ENCODE assay signal across 19 mouse cellular contexts in genomic region chr3:60595606-60596005, GRCm38 (mm10).
"Had no signal": no experiment of that assay in that cellular context is flagged by ENCODE, and none has a peak within 500 bp of the region (broad histone marks: within the 10 kb centered on the region; RNA-seq: fewer than 3 reads in every experiment).

No protein-coding gene starts in this region.

- H3K9ac ChIP-seq: liver, embryonic 15.5 days; liver, postnatal 0 days; lung, embryonic 15.5 days; midbrain, embryonic 12.5 days; neural tube, embryonic 13.5 days; neural tube, embryonic 15.5 days had no signal

- DNase-seq: liver, postnatal 0 days; lung, adult 2 months; lung, postnatal 14 days; lung, postnatal 36 days; midbrain, embryonic 14.5 days; right cerebral cortex, postnatal 14 days; thymus, adult 18-20 months; thymus, postnatal 14 days; thymus, postnatal 36 days had no signal

- H3K4me1 ChIP-seq: midbrain, embryonic 12.5 days had no signal

- ATAC-seq: liver, postnatal 0 days; lung, postnatal 0 days; midbrain, embryonic 16.5 days had no signal

- H3K27ac ChIP-seq: liver, embryonic 15.5 days; lung, embryonic 15.5 days; macrophage; midbrain, embryonic 12.5 days; neural tube, embryonic 13.5 days; neural tube, embryonic 15.5 days had no signal

- H3K27me3 ChIP-seq: liver, embryonic 15.5 days; lung, embryonic 15.5 days; megakaryocyte, embryonic 14.5 days; midbrain, embryonic 12.5 days; neural tube, embryonic 13.5 days; neural tube, embryonic 15.5 days had no signal

- H3K9me3 ChIP-seq: liver, embryonic 15.5 days; lung, embryonic 15.5 days; megakaryocyte, embryonic 14.5 days; midbrain, embryonic 12.5 days; neural tube, embryonic 13.5 days; neural tube, embryonic 15.5 days had no signal

- H3K4me3 ChIP-seq: liver, embryonic 15.5 days; lung, embryonic 15.5 days; megakaryocyte, embryonic 14.5 days; midbrain, embryonic 12.5 days; myocyte; neural tube, embryonic 13.5 days; neural tube, embryonic 15.5 days had no signal

- H3K36me3 ChIP-seq: midbrain, embryonic 12.5 days; neural tube, embryonic 13.5 days; neural tube, embryonic 15.5 days had no signal

- H3K4me2 ChIP-seq: liver, embryonic 15.5 days; lung, embryonic 15.5 days; midbrain, embryonic 12.5 days; neural tube, embryonic 13.5 days; neural tube, embryonic 15.5 days had no signal
